Mouse (Mus musculus) liver, adult 2 months (tissue): Measurements from ENCODE around the gene Lrrc8b.

ENCODE experiments used
- CTCF ChIP-seq: fragments of 200-500 bp; IDR thresholded peaks from 2 replicates; pipeline ENCODE4 v1.5.1; 2011; ENCODE audit warnings: low read depth, low read length, control low read depth
- POLR2A ChIP-seq: fragments of 200-500 bp; IDR thresholded peaks from 2 replicates; pipeline ENCODE4 v1.6.1; 2011; ENCODE audit warnings: low read length, control low read depth; ENCODE audit not compliant: insufficient read depth; ENCODE audit errors: extremely low read depth

- TF ChIP-seq CTCF (no peak), POLR2A (no peak)
Observed at GRCm38 (mm10) chr5:105499396-105499795, 83.8 kb downstream of the Lrrc8b start.
